Mouse (Mus musculus): ENCODE results near the gene Sec23b. TPM values are rescaled to one million over a fixed set of nuclear protein-coding genes. Genes with fewer than 3 reads are reported as not detected.
"Not testable (repeated sequence)": the region's sequence is repeated elsewhere in the genome, so short reads cannot be mapped to it uniquely, and the experiment has no call there.

Gene Sec23b
- polyA plus RNA-seq, 1 experiment from 2014 or later: 69.8 TPM

GRCm38 (mm10) chr2:144593036-144593435 lies 37.0 kb downstream of the Sec23b start:
- ATAC-seq (ENCODE audit: low FRiP score, low TSS enrichment); H3K27me3 ChIP-seq (ENCODE audit: control insufficient read depth, insufficient read depth, low read length); H3K4me1 ChIP-seq (ENCODE audit: control insufficient read depth, insufficient read depth, low read length): not testable (repeated sequence)

DNA sequence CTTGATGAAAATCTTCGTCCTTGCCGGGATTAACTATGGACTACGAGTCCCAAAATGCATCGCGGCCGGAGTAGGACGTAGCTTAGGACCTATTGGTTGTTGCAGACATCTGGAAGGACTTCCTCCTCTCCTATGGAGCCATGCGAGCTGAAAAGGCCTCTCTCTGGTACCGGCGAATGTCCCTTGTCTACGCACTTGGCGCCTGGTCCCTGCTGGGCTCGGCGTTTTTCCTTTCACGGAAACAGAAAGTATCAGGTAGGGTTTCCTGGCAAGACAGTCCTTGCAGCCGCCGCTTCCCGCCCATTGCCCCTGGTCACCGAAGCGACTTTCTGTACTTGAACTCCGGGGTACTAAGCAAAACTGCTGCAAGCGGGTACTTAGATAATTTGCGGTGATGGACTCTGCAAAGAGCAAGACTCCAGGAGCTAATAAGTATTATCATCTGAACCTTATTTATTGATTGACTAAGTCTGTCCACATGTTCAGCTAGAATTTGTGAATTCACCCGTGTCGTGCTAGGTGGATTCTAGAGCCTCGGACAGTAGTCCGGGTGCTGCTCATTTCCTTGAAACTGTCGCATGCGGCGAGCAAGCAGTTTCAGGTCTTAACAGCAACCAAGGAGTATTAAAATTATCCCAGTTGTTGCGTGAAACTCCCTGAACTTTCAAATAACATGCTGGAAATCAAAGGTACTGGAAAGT lies 38.1 kb downstream of the Sec23b start, which contains the start of gene Smim26:
Gene Smim26, plus strand, starts transcription at position 104 of the 701 bp plus-strand sequence.
- Histone ChIP-seq H3K9ac (replicated peaks; ENCODE audit: low read length) (peak within 1 kb of the TSS; percentile 56), H3K4me3 (replicated peaks; ENCODE audit: low read depth, low read length) (peak within 1 kb of the TSS; percentile 56), H3K27ac (replicated peaks; ENCODE audit: low read depth, low read length) (0 out of 2 replicates have a peak within 1 kb of the TSS, but pooled peaks have one; percentile 42), H3K27me3 (ENCODE audit: control insufficient read depth, insufficient read depth, low read length) (no peaks in the 10 kb centered on the region), H3K4me2 (ENCODE audit: low read length) (peak within 1 kb of the TSS; percentile 71), H3K9me3 (ENCODE audit: control insufficient read depth, low read length) (no peaks in the 10 kb centered on the region), H3K36me3 (ENCODE audit: control insufficient read depth, insufficient read depth, low read length) (peaks cover 12% of the 10 kb centered on the region; the same call in 1 of the 2 replicates), H3K4me1 (ENCODE audit: control insufficient read depth, insufficient read depth, low read length) (peaks cover 6% of the 10 kb centered on the region)
- ATAC-seq (ENCODE audit: low FRiP score, low TSS enrichment) (peak; percentile 93), DNase-seq (peak; percentile 92)
- WGBS: 3% methylated on average over 31 of the region's 31 CpGs

More at GRCm38 (mm10) chr2:144593036-144593435, 37.0 kb downstream of the Sec23b start:
- not testable (repeated sequence) for H3K9me3 ChIP-seq (ENCODE audit: control insufficient read depth, low read length); H3K9ac ChIP-seq (replicated peaks; ENCODE audit: low read length); H3K4me2 ChIP-seq (ENCODE audit: low read length); H3K27ac ChIP-seq (replicated peaks; ENCODE audit: low read depth, low read length); H3K4me3 ChIP-seq (replicated peaks; ENCODE audit: low read depth, low read length); DNase-seq
- WGBS: 70% methylated on average over 8 of the region's 8 CpGs
- peaks cover 23% of the 10 kb centered on the region for H3K36me3 ChIP-seq (ENCODE audit: control insufficient read depth, insufficient read depth, low read length)

DNA sequence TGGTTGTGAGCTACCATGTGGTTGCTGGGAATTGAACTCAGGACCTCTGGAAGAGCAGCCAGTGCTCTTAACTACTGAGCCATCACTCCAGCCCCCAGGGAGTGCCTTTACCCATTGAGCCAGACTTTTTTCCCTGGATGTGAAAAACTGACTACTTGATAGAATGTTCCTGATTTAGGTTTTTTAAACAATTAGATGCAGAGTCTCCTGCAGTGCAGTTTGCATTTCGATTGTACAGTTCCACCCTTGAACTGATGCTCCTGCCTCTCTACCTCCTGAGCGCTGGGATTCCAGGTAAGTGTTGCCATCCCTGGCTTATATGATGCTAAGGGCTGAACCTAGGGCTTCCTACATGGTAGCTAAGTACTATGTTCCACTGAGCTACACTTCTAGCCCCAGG lies 42.0 kb downstream of the Sec23b start:
- H3K9ac ChIP-seq (replicated peaks; ENCODE audit: low read length): no peak overlapping the region
- no peak for ATAC-seq (ENCODE audit: low FRiP score, low TSS enrichment)
- no peak overlapping the region for H3K4me2 ChIP-seq (ENCODE audit: low read length)
- no peaks in the 10 kb centered on the region for H3K9me3 ChIP-seq (ENCODE audit: control insufficient read depth, low read length)
- no peak overlapping the region for H3K4me3 ChIP-seq (replicated peaks; ENCODE audit: low read depth, low read length)
- 0 out of 2 replicates have a peak, but pooled peaks cover 4% of the 10 kb centered on the region for H3K36me3 ChIP-seq (ENCODE audit: control insufficient read depth, insufficient read depth, low read length)
- 82% methylated on average over 2 of the region's 2 CpGs for WGBS
- no peak overlapping the region for H3K27ac ChIP-seq (replicated peaks; ENCODE audit: low read depth, low read length)
- H3K27me3 ChIP-seq (ENCODE audit: control insufficient read depth, insufficient read depth, low read length): no peaks in the 10 kb centered on the region
- peaks cover 6% of the 10 kb centered on the region for H3K4me1 ChIP-seq (ENCODE audit: control insufficient read depth, insufficient read depth, low read length)
- DNase-seq: no peak

- Histone ChIP-seq H3K4me2 (ENCODE audit: low read length) (peak within 1 kb of the TSS; percentile 71), H3K27ac (replicated peaks; ENCODE audit: low read depth, low read length) (peak within 1 kb of the TSS; percentile 83), H3K9me3 (ENCODE audit: control insufficient read depth, low read length) (no peaks in the 10 kb centered on the region), H3K9ac (replicated peaks; ENCODE audit: low read length) (peak within 1 kb of the TSS; percentile 76), H3K4me3 (replicated peaks; ENCODE audit: low read depth, low read length) (peak within 1 kb of the TSS; percentile 69), H3K36me3 (ENCODE audit: control insufficient read depth, insufficient read depth, low read length) (0 out of 2 replicates have a peak, but pooled peaks cover 4% of the 10 kb centered on the region), H3K4me1 (ENCODE audit: control insufficient read depth, insufficient read depth, low read length) (no peaks in the 10 kb centered on the region), H3K27me3 (ENCODE audit: control insufficient read depth, insufficient read depth, low read length) (no peaks in the 10 kb centered on the region)
- peak; percentile 92 for DNase-seq
- ATAC-seq (ENCODE audit: low FRiP score, low TSS enrichment): peak; percentile 94
- WGBS: 2% methylated on average over 50 of the region's 50 CpGs
These were observed 44.0 kb downstream of the Sec23b start, which contains the start of gene Dtd1 for GRCm38 (mm10) chr2:144599831-144600687. Gene Dtd1, plus strand, starts transcription at chr2:144599897.

DNA sequence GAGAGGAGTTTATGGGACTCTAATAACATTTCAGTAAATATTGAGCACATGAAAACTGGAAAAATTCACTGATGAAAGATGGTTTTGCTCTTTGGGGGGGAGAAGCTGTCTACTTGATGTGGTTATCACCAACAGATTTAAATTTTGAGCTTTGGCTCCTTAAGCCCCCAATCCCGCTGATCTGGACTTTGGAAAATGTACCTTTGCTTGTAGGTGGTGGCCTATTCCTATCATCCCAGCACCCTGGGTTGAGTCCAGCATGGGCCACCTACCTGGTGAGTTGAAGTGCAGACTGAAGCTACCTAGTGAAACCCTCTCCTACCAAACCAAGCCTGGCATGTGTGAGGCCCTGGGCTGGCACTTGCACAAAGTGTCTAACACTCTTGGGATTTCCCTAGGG lies 45.5 kb downstream of the Sec23b start:
- DNase-seq: no peak

DNA sequence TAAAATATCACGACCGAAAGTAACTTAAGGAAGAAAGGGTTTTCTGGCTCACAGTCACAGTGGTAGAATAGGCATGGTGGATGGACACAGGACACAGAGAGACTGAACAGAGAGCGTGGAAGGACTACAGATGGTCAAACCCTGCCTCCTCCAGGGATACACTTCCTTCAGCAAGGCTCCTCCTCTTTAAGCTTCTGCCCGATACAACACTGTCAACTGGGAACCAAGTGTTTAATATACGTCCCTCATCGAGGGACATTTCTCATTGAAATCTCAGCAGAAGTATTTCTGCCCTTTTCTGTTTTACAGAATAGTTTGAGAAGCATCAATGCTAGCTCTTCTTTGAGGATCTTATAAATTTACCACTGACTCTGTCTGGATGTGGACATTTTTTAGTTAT lies 57.9 kb downstream of the Sec23b start:
- Histone ChIP-seq H3K36me3 (ENCODE audit: control insufficient read depth, insufficient read depth, low read length) (no peaks in the 10 kb centered on the region), H3K27me3 (ENCODE audit: control insufficient read depth, insufficient read depth, low read length) (no peaks in the 10 kb centered on the region), H3K4me3 (replicated peaks; ENCODE audit: low read depth, low read length) (no peak overlapping the region), H3K9me3 (ENCODE audit: control insufficient read depth, low read length) (peaks cover 9% of the 10 kb centered on the region; the same call in 1 of the 2 replicates), H3K27ac (replicated peaks; ENCODE audit: low read depth, low read length) (no peak overlapping the region), H3K4me2 (ENCODE audit: low read length) (no peak overlapping the region), H3K9ac (replicated peaks; ENCODE audit: low read length) (no peak overlapping the region), H3K4me1 (ENCODE audit: control insufficient read depth, insufficient read depth, low read length) (no peaks in the 10 kb centered on the region)
- ATAC-seq (ENCODE audit: low FRiP score, low TSS enrichment) (no peak), DNase-seq (no peak)
- WGBS: 95% methylated on average over 6 of the region's 6 CpGs

More for the DNA sequence above, 45.5 kb downstream of the Sec23b start:
- Histone ChIP-seq H3K36me3 (ENCODE audit: control insufficient read depth, insufficient read depth, low read length) (no peaks in the 10 kb centered on the region), H3K27ac (replicated peaks; ENCODE audit: low read depth, low read length) (no peak overlapping the region), H3K4me3 (replicated peaks; ENCODE audit: low read depth, low read length) (no peak overlapping the region), H3K4me2 (ENCODE audit: low read length) (no peak overlapping the region), H3K9ac (replicated peaks; ENCODE audit: low read length) (no peak overlapping the region), H3K4me1 (ENCODE audit: control insufficient read depth, insufficient read depth, low read length) (no peaks in the 10 kb centered on the region), H3K9me3 (ENCODE audit: control insufficient read depth, low read length) (no peaks in the 10 kb centered on the region), H3K27me3 (ENCODE audit: control insufficient read depth, insufficient read depth, low read length) (no peaks in the 10 kb centered on the region)
- ATAC-seq (ENCODE audit: low FRiP score, low TSS enrichment): no peak
- 93% methylated on average over 1 of the region's 1 CpGs for WGBS

DNA sequence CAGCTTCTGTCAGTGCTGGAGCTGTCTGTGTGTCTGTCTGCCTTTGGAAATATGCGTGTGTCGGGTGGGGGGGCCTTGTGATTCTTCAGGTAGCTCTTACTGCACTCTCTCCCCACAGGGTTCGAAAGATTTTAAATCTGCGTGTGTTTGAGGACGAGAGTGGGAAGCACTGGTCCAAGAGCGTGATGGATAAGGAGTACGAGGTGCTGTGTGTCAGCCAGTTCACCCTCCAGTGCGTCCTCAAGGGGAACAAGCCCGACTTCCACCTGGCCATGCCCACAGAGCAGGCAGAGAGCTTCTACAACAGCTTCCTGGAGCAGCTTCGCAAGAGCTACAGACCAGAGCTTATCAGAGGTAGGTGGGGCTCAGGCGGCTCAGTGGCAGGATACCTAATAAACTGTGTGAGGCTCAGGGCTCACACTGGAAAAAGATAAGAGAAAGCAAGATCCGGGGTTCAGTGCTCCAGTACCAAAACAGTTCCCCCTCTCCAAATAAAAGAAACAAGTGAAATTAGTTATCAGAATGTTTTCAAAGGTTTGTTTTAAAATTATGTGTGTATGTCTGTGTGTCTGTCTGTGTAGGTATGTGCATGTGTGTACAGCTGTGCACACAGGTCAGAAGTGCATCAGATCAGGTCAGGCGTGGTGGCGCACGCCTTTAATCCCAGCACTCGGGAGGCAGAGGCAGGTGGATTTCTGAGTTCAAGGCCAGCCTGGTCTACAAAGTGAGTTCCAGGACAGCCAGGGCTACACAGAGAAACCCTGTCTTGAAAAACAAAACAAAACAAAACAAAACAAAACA lies 61.2 kb downstream of the Sec23b start:
- no peak overlapping the region for H3K4me2 ChIP-seq (ENCODE audit: low read length)
- no peak overlapping the region for H3K9ac ChIP-seq (replicated peaks; ENCODE audit: low read length)
- ATAC-seq (ENCODE audit: low FRiP score, low TSS enrichment) (no peak), DNase-seq (no peak)
- H3K9me3 ChIP-seq (ENCODE audit: control insufficient read depth, low read length): no peaks in the 10 kb centered on the region; the same call in 1 of the 2 replicates
- H3K36me3 ChIP-seq (ENCODE audit: control insufficient read depth, insufficient read depth, low read length): no peaks in the 10 kb centered on the region
- 91% methylated on average over 16 of the region's 16 CpGs for WGBS
- no peaks in the 10 kb centered on the region for H3K27me3 ChIP-seq (ENCODE audit: control insufficient read depth, insufficient read depth, low read length)
- no peaks in the 10 kb centered on the region for H3K4me1 ChIP-seq (ENCODE audit: control insufficient read depth, insufficient read depth, low read length)
- H3K4me3 ChIP-seq (replicated peaks; ENCODE audit: low read depth, low read length): no peak overlapping the region
- H3K27ac ChIP-seq (replicated peaks; ENCODE audit: low read depth, low read length): no peak overlapping the region

DNA sequence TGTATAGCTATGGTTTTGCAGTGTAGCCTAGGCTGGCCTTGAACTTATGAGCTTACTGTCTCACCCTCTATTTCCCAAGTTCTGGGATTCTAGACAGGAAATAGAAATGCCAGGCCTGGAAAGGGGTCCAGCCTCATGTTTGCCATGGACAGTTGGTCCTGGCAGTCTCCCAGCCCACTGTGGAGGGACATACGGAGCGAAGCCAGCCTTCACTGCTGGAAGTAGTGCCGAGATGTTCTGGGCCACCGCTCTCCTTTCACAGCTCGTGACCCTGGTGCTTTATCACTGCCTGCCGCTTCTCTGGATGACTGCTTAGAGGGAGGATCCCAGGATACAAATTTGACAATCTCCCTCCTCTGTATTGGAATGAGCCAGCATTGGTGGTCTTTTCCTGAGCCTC lies 65.5 kb downstream of the Sec23b start:
- no peaks in the 10 kb centered on the region for H3K4me1 ChIP-seq (ENCODE audit: control insufficient read depth, insufficient read depth, low read length)
- WGBS: 23% methylated on average over 6 of the region's 6 CpGs
- no peak overlapping the region for H3K9ac ChIP-seq (replicated peaks; ENCODE audit: low read length)
- H3K27me3 ChIP-seq (ENCODE audit: control insufficient read depth, insufficient read depth, low read length): no peaks in the 10 kb centered on the region
- 0 out of 2 replicates have a peak, but pooled peaks cover 2% of the 10 kb centered on the region for H3K9me3 ChIP-seq (ENCODE audit: control insufficient read depth, low read length)
- H3K36me3 ChIP-seq (ENCODE audit: control insufficient read depth, insufficient read depth, low read length): no peaks in the 10 kb centered on the region
- DNase-seq: no peak
- no peak overlapping the region for H3K27ac ChIP-seq (replicated peaks; ENCODE audit: low read depth, low read length)
- no peak for ATAC-seq (ENCODE audit: low FRiP score, low TSS enrichment)
- no peak overlapping the region for H3K4me2 ChIP-seq (ENCODE audit: low read length)
- no peak overlapping the region for H3K4me3 ChIP-seq (replicated peaks; ENCODE audit: low read depth, low read length)
